Mouse (Mus musculus) cerebellum, adult (tissue): ENCODE results near the gene Sema7a.

Experiments
- ATAC-seq: cut with Nextera tagmentation; 2 replicates; pipeline ENCODE4 v1.9.2; 2017; ENCODE audit warnings: mild to moderate bottlenecking, moderate library complexity, mixed read lengths; ENCODE audit not compliant: insufficient number of reproducible peaks, low FRiP score, low TSS enrichment

Sema7a gene

GRCm38 (mm10) chr9:57958615-57959014 is 18.7 kb downstream of the Sema7a start:
- ATAC-seq: no peak

- no peak for ATAC-seq
Observed at GRCm38 (mm10) chr9:57959399-57959798, 19.5 kb downstream of the Sema7a start.

GRCm38 (mm10) chr9:57959886-57960866 is 20.3 kb downstream of the Sema7a start:
- ATAC-seq: no peak

- no peak for ATAC-seq
Observed at GRCm38 (mm10) chr9:57961226-57961625, 21.3 kb downstream of the Sema7a start.

GRCm38 (mm10) chr9:57961863-57962778 is 22.2 kb downstream of the Sema7a start:
- ATAC-seq: no peak

- no peak for ATAC-seq
Observed at GRCm38 (mm10) chr9:57963249-57963997, 23.5 kb downstream of the Sema7a start.

GRCm38 (mm10) chr9:57963998-57964395 is 24.1 kb downstream of the Sema7a start:
- ATAC-seq: no peak

- ATAC-seq: no peak
Observed at GRCm38 (mm10) chr9:57964528-57965250, 24.8 kb downstream of the Sema7a start.

GRCm38 (mm10) chr9:57965281-57966185 is 25.6 kb downstream of the Sema7a start:
- ATAC-seq: no peak

- ATAC-seq: peak; percentile 83
Observed at GRCm38 (mm10) chr9:57967237-57967960, 27.5 kb downstream of the Sema7a start.

GRCm38 (mm10) chr9:57968166-57968771 is 28.4 kb downstream of the Sema7a start:
- ATAC-seq: no peak

- ATAC-seq: no peak
Observed at GRCm38 (mm10) chr9:57968783-57969542, 29.1 kb downstream of the Sema7a start.

- ATAC-seq: no peak
Observed at GRCm38 (mm10) chr9:57969736-57970495, 30.0 kb downstream of the Sema7a start.

GRCm38 (mm10) chr9:57971413-57971812 is 31.5 kb downstream of the Sema7a start:
- no peak for ATAC-seq

- no peak for ATAC-seq
Observed at GRCm38 (mm10) chr9:57972141-57972591, 32.3 kb downstream of the Sema7a start.
